Mouse (Mus musculus) neutrophil, adult 59 days (primary cell): ENCODE results near the gene Ngef. TPM values are rescaled to one million over a fixed set of nuclear protein-coding genes. Genes with fewer than 3 reads are reported as not detected.

Experiments used
- total RNA-seq, 2 experiments: library from RNA; stranded (reverse); gene quantifications; 1 replicate in 1 of 2; 2 replicates in 1 of 2; pipeline ENCODE4 v1.2.4; 2023

Gene Ngef
- total RNA-seq: not detected

GRCm38 (mm10) chr1:87573800-87574215, at the start of gene Ngef:
TSS of gene Ngef (minus strand) at chr1:87573870.

GRCm38 (mm10) chr1:87620211-87620668, 46.6 kb upstream of the Ngef start, which contains the start of gene Inpp5d:
TSS of gene Inpp5d (plus strand) at chr1:87620312.

DNA sequence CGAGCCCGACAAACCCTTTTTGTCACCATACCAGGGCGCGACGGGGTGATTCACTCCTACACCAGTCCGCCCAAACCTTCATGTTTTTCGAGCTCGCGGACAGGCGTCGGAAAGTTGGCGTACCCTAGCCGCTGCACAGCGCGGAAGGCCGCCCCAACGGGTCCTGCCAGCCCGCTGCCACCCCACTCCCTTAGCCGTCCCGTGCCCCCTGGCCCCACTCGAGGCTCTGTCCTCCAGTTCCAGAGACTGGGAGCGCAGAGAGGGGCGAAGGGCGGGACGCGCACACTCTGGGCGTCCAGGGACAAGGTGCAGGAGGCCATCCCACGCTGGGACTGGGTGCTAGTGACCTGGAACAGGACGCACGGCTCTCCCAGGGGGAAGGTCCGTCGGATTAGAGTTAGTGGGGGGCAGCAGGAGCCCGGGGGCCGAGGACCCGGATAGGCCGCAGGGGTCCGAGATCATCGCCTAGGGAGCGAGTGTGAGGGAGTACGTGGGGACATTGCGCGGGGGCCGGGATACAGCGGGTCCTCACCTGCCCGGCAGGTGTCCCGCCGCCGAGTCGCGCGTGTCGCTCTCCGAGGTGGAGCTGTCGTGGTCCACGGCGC, 64.0 kb downstream of the Ngef start, which contains the start of gene Neu2:
Neu2 (plus strand) TSS at position 329 of the 605 bp plus-strand sequence.

GRCm38 (mm10) chr1:87469971-87470370, 103.7 kb downstream of the Ngef start, which contains the start of gene Snorc:
TSS of gene Snorc (plus strand) at chr1:87470271.

Other genes starting within 250 kb of the Ngef start
- gene Gigyf2, start 246.9 kb downstream of the Ngef start, total RNA-seq: 10 to 100 TPM; 63.9 to 65.2 TPM
- gene Kcnj13, start 179.1 kb downstream of the Ngef start, total RNA-seq: not detected
- gene Snorc, start 103.6 kb downstream of the Ngef start, total RNA-seq: not detected
- not detected for gene Neu2, start 64.0 kb downstream of the Ngef start, total RNA-seq
- 100 to 1,000 TPM; 323 to 329 TPM for gene Inpp5d, start 46.4 kb upstream of the Ngef start, total RNA-seq
- gene Atg16l1, start 182.0 kb upstream of the Ngef start, total RNA-seq: 10 to 100 TPM; 38.5 to 39.6 TPM
- gene Sag, start 229.8 kb upstream of the Ngef start, total RNA-seq: 1 to 10 TPM; 2.5 to 3.4 TPM